Mouse (Mus musculus): ENCODE results near the gene Dnajc11.

DNA sequence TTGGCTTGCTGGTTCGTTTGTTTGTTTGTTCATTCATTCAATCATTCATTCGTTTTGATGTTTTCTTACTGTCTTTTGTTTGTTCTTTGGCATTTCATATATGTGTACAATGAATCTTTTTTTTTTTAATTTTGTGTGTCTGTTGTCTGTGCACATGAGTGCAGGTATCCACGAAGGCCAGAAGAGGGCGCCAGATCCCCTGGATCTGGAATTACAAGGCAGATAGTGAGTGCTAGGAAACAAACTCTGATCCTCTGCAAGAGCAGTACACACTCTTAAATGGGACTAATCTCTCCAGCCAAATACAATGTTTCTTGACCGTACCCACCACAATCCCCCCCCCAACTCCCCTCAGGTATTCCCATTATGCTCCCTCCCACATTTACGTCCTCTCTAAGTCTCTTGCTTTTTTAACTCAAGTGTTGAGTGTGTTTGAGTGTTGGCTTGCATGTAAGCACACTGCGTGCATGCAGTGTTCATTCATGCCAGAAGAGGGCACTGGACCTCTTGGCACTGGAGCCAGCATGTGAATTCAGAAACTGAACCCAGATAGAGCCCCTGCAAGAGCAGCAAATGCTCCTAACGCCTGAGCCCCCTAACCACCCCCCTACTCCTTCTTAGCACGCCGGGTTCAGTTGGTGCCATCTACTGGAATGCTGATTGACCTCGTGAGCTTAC, 33.6 kb upstream of the Dnajc11 start:
- TF ChIP-seq GATA1 (IDR thresholded peaks at IDR 0.05; ENCODE audit: borderline replicate concordance, low read length) (no peak), FLI1 (IDR thresholded peaks at IDR 0.05; ENCODE audit: low read length) (no peak)

All from megakaryocyte, embryonic 14.5 days (primary cell).